Mouse (Mus musculus) 416B (cell line): ENCODE data around the gene Dnajc6.

Source experiments
- DNase-seq: peaks from one replicate; pipeline ENCODE4 v3.0.0; 2011; ENCODE audit warnings: low read depth

Dnajc6 gene

DNA sequence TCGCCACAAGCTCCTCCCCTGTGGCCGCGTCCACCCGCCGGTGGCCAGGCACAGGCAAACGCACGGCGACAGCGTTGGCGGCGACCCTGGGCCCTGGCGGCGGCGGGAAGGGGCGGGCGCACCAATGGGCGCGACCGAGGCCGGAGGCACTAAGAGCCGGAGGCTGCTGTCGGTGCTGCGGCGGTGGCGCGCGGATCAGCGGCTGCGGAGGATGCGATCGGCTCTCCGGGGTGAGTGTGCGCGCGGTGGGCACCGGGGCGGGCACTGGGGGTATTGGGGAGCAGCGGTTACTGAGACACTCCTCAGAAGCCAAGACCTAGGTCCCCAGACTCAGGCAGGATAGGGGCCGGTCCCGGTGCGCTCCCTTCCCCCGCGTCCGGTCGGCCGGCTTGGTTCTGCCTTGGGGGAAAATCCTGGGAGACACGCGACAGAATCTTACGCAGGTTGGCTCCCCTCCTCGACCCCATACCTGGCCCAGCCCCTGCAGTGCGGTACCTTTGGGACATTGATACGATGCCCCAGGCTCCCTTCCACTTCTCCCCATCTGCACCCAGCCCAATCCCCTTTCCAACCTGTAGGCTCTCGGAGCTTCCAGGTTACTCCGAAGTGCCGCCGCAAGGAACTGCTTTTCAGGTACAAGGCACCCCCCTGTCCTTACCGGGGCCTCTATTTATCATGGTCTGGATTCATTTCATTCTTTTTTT lies at the start of gene Dnajc6:
Gene Dnajc6 (plus strand): TSS at position 115 of the 704 bp plus-strand sequence.
- no peak for DNase-seq

- no peak for DNase-seq
These were observed 47.7 kb upstream of the Dnajc6 start for GRCm38 (mm10) chr4:101448701-101449100.

- DNase-seq = no peak
These were observed 47.1 kb upstream of the Dnajc6 start for GRCm38 (mm10) chr4:101449344-101449743.

- DNase-seq = no peak
These were observed 46.2 kb upstream of the Dnajc6 start for GRCm38 (mm10) chr4:101450150-101450780.

DNA sequence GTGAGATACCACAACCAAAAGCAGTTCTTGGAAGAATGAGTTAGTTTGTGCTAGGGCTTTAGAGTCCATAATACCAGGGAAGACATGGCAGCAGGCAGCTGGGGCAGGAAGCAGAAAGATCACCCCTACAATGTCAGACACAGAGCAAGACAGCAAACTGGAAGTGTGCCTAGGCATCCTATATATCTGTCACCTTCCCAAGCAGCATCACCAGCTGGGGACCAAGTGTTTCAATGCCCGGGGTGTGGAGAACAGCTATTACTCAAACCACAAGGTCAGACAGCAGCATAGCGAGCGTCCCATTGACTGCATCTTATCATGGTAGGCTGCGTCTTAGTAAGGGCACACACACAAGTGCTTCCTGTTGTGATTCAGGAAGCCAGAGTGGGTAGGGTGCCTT lies 45.4 kb upstream of the Dnajc6 start:
- no peak for DNase-seq

DNA sequence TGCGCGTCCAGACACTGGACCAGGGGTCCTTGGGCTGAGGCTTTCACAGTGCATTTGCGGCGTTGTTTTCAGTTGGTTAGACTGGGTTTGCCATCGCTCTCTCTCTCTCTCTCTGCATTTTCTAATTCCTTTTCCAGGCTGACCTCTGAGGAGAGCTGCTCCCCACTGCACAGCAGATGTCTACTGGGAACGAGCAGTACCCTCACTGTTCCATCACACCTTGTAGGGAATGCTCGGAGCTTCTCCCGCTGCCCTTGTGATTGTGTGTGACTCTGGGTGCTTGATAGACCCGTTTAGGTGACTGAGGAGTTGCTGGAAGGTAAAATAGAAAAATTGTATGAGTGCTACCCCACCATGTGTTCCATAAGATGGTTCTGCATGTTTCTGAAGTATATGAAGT lies 43.6 kb upstream of the Dnajc6 start:
- DNase-seq = no peak

GRCm38 (mm10) chr4:101457176-101457575 lies 39.3 kb upstream of the Dnajc6 start:
- DNase-seq = peak; percentile 81

- peak; percentile 71 for DNase-seq
These were observed 38.1 kb upstream of the Dnajc6 start for GRCm38 (mm10) chr4:101458341-101458740.

DNA sequence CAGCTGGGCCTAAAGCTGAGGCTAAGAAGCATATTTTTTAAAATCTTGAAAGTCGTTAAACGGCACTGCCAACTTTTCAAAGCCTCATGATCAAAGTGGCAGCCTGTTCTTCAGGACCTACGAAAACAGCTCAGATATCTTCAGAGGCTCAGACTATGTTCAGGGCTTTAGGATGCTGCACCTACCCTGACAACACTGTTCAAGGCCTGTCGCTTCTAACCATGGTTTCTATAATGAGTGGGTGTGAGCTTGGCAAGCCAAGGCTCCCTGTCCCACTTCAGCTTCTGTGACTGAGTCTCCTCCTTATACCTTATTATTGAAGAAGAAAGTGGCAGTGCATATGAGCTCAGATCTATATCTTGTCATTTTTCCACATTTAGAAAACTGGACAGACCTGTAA lies 37.1 kb upstream of the Dnajc6 start:
- no peak for DNase-seq

DNA sequence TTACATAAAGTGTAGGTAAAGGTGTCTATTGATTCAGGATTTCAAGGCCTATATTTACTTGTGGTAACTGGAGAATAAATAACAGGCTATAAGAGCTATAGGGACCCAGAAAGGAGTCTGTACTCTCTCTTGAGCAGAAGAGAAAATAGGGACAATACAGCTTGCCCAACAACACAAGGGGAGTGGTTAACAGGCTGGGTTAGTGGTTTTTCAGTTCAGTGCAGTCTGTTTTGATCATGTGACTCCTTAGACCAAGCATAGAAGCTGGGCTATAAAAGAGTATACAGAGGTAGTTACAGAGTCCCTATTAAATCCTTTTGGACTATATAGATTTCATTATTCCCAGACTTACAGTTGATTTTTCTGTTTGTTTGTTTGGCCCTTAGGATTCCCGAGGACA lies 36.3 kb upstream of the Dnajc6 start:
- DNase-seq = peak; percentile 58

GRCm38 (mm10) chr4:101462065-101462464 lies 34.4 kb upstream of the Dnajc6 start:
- no peak for DNase-seq

DNA sequence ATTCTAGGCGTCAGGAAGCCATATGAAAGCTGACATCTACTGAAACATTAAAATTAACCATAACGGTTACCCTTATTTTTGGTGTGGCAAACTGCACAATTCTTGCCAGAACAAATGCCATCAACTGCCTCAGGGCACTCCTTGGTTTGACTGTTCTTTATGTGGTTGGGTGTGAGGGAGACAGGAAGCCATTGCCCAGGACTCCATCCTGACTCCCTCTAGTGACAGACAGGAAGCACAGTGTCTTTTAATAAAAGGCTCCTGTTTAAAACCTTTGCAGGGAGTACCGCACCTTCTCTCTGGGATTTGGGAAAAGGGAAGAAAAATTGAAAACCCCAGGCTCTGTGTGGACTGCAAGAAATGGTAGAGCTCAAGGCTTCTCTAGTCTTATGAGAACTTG lies 30.2 kb upstream of the Dnajc6 start:
- peak; percentile 47 for DNase-seq

DNA sequence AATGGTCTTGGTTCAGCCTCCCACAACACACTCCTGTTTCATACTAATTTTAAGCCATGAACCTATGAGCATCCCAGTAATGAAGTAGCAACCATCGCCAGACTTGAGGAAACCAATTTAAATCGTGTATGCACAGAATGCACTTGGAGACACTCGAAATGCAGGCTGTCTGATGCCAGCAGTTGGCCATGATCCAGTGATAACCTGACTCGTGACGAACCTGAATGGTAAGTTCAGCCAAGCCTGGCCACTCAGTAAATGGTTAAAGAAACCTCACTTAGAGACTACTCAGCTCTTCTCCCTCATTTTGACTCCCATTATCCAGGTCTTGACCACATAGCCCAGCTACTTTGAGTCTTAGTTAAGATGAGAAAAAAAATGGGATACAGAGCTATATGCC lies 27.2 kb upstream of the Dnajc6 start:
- no peak for DNase-seq

GRCm38 (mm10) chr4:101470543-101470942 lies 25.9 kb upstream of the Dnajc6 start:
- DNase-seq = peak; percentile 64

DNA sequence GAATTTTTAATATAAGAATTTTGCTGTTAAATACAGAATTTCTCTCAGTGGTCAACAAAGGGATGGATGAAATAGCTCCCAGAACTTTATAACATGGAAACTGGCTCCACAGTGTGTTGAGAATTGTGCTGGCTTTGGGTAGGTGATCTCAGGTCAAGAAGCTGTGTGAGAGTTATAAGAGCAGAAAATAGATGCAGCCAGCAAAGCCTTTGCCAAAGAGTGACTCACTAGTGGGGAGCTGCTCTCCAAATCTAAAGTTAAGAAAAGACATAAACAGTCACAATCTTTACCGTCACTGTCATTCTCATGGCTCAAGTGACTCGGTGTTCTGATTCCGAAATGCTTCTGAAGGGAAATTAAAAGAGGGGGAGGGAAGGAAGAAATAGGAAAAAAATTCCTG lies 23.7 kb upstream of the Dnajc6 start:
- DNase-seq = no peak

- peak; percentile 39 for DNase-seq
These were observed 6.0 kb upstream of the Dnajc6 start for GRCm38 (mm10) chr4:101490320-101490917.

DNA sequence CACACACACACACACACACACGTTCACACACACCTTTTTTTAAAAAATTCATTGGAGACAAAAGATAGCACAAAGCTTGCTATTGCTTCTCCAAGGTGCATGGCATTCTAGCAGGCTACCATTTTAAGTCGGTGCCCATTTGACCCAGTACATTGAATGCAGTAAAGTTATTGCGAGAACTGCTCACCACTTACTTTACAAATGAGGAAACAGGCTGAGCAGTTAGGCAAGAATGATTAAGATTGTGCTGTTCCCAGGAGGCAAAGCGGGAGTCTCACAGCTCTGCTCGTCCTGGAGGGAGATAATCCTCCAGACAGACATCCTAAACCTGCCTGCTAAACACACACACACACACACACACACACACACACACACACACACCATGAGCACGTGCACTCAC lies 4.7 kb upstream of the Dnajc6 start:
- no peak for DNase-seq

DNA sequence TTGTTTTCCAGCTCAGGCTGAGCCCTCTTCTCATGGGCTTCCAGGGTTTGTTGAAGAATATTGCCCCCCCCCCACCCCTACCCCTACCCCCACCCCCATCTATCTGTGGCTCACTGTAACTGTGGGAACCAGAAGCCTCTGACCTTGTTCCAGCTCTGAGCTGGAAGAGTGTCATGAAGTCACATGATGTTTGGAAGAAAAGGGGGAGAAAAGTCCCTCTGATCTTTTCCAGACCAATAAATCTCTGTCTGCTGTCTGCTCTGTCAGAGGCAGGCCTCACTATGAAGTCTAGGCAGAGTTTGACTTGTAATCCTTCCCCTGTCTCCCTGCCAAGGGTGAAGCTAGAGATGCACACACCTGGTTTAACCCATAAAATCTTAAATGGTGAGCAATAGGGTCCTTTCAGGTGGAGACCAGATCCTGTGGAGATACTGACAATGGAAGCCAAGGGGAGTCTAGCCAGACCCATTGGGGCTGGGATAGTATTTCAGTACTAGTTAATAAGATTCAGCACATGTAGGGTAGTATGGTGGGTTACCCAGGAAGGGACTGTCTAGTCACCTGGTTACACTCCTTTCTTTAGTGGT lies 2.7 kb upstream of the Dnajc6 start:
- no peak for DNase-seq

GRCm38 (mm10) chr4:101496188-101496533 lies 287 bp upstream of the Dnajc6 start:
- no peak for DNase-seq

DNA sequence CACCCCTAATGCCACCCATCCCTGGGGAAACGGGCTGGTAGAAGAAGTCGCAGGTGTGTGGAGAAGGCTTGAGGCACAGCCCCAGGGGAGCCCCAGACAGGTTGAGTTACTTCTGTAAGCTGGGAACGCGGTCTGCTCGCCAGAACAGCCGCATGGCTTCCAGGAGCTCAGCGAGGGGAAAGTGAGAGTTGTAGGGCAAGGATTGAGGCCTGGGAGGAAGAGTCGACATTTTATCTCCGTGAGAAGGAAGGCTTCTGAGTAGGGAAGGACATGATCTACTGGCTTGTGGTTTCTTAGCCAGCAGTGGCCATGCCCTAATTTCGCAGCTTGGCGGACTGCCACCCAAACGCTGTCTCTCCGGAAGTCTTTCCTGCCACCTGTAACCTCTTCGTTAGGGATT lies 888 bp downstream of the Dnajc6 start:
- no peak for DNase-seq

- no peak for DNase-seq
These were observed 8.1 kb downstream of the Dnajc6 start for GRCm38 (mm10) chr4:101504470-101505007.

GRCm38 (mm10) chr4:101505966-101506365 lies 9.5 kb downstream of the Dnajc6 start:
- peak; percentile 53 for DNase-seq

DNA sequence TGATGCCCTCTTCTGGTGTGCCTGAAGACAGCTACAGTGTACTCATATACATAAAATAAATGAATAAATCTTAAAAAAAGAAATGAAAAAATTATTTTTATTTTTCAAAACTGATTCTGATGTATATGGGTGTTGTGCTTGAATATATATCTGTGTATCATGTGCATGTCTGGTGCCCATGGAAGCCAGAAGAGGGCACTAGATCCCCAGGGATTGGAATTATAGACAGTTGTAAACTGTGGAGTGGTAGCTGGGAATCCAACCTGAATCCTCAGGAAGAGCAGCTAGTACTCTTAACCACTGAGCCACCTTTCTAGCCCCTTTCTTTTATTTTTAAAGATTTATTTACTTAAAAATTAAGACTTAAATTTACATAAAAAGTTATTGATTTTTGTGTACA lies 9.9 kb downstream of the Dnajc6 start:
- no peak for DNase-seq
